Mouse (Mus musculus): ENCODE measurements around the gene 1600012H06Rik.
"Not testable (repeated sequence)": the region's sequence is repeated elsewhere in the genome, so short reads cannot be mapped to it uniquely, and the experiment has no call there.

The 1600012H06Rik gene

DNA sequence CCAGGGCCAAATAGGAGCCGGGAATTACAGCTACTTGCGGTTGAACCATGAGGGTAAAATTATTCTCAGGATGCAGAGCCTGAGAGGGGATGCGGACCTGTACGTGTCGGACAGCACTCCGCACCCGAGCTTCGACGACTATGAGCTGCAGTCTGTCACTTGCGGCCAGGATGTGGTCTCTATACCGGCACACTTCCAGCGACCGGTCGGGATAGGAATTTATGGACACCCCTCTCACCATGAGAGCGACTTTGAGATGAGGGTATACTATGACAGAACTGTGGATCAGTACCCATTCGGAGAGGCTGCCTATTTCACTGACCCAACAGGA, 710 bp downstream of the 1600012H06Rik start:
- in situ Hi-C loops (cut with MboI, MseI) = no loop called here

DNA sequence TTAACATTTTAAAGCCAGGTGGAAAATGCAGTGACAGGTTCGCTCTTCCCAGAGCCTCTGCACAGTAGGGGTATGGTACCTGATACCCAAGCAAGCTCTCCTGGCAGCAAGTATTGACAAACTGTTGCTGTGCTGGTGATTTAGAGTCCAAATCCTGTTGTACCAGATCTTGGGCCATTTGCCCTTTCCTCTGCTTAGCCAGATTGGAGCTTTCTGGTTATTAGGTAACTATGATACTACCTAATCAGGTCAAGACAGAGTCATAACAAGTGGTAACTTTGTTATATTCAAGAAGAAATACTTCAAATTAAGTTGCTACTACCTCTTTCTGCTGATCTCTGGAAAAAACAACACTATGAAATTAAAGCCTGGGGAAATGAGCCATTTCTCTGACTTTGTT, 1.6 kb downstream of the 1600012H06Rik start:
- in situ Hi-C loops (cut with MboI, MseI) = no loop called here

DNA sequence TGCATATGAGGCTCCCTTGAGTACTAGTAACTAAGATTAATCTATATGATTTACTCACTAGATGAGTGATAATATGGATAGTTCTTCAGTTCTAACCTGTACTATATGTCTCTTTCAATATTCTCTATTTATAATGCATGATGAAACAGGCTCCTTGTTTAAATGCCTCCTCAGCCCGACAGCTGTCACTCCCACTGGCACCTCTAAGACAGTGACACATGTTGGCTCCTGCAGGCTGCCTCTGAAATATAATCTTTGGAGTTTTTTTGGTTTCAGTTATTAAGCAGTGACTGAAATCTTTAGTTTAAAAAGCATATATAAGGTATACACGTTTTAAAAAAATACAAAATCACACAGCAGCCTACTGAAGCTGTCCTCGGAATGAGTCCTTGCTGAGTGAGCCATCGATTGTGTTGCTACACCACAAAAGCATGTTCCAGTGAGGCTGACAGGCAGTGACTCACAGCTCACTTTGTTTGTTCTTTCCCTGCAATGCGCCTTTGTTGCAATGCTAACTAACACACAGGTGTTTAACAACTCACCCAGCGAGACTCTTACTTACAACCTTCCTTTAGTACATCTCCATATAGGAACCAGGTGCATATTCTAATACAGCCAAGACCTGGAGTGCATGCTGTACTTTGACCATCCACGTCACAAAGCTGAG, 6.3 kb downstream of the 1600012H06Rik start:
- in situ Hi-C loops (cut with MboI, MseI) = no loop called here

DNA sequence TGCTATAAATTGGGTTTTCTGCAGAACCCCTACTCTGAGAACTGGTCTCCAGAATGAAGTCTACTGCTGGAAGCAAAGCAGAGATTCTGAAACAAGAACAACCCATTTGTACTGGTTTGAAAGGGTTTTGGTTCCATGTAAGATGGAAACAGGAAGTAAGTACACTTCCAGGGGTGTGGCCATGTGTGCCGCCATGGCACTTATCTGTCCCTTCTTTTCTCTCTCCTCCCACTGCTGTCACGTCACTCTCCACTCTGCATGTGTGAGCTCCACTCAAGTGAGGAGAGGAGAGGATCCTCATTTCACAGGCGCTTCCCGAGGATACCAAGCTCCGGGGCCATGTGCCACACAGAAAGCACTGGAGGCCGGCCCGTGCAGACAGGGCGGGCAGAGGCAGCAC, 10.5 kb downstream of the 1600012H06Rik start:
- in situ Hi-C loops (cut with MboI, MseI) = loop anchor here (10.0 to 25.0 kb wide), 2 partner anchors 51 to 784 kb away; no protein-coding TSS in a partner anchor

DNA sequence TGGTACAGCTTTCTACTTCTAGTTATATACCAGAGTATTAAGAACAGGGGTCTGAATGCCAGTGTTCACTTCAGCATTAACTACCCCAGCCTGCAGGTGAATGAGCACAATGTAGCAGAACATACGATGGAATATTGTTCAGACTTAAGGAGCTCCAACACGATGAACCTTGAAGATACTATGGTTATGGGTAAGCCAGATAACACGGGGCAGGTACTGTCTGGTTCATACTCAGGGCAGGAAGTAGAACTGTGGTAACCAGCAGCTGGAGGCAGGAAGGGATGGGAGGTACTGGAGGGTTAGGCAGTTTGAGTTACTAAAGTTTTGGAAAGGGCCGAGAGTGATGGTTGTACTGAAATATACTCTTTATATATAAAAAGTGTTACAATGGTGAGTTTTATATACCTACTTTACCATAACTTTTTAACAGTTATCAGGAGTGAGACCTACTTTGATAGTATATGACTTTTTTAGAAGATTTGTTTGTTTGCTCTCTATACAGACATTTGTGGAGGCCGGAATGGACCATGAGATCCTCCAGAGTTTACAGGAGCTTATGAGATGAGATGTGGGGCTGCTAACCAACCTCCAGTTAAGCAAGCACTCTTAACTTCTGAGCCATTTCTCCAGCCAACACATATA, 15.8 kb downstream of the 1600012H06Rik start:
- in situ Hi-C loops (cut with MboI, MseI) = loop anchor here (10.0 to 25.0 kb wide), 2 partner anchors 46 to 778 kb away; no protein-coding TSS in a partner anchor

DNA sequence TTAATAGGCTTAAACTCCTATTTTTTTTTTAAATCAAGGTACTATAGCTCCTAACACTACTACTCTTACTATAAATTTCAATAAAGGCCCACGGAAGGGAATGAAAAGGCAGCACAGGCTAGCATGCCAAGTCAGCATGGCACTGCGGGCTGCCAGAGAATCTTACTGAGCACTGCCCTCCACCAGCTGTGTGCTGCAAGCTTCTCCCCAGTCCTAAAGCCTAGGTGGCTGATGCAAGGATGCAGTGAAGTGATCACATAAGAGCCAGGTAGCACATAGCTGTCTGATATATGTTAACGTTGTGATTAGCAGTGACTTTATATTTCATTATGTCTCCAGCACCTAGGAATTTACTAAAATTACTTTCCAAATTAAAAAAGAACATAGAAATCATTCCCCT, 17.0 kb downstream of the 1600012H06Rik start:
- in situ Hi-C loops (cut with MboI, MseI) = loop anchor here (10.0 to 25.0 kb wide), 2 partner anchors 45 to 777 kb away; no protein-coding TSS in a partner anchor

DNA sequence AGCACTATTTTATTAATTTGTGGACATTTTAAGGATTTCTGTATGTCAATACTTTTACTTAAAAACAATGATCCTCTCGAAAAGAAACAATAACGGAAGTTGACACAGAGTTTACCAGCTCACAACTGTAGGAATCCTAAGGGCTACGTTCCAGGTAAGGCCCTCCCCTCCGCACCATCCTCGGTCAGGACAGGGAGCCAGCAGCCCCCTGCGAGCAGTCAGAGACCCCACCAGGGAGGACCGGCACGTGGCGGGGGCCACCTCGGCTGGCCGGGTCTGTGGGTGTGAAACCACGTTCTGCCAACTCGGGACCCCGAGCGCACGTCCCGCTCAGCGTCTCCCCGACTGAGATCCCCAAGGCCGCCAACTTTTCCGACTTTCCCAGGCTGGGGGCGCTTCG, 17.5 kb downstream of the 1600012H06Rik start:
- in situ Hi-C loops (cut with MboI, MseI) = loop anchor here (25.0 kb wide), 1 partner anchor 777 kb away; no protein-coding TSS in a partner anchor

DNA sequence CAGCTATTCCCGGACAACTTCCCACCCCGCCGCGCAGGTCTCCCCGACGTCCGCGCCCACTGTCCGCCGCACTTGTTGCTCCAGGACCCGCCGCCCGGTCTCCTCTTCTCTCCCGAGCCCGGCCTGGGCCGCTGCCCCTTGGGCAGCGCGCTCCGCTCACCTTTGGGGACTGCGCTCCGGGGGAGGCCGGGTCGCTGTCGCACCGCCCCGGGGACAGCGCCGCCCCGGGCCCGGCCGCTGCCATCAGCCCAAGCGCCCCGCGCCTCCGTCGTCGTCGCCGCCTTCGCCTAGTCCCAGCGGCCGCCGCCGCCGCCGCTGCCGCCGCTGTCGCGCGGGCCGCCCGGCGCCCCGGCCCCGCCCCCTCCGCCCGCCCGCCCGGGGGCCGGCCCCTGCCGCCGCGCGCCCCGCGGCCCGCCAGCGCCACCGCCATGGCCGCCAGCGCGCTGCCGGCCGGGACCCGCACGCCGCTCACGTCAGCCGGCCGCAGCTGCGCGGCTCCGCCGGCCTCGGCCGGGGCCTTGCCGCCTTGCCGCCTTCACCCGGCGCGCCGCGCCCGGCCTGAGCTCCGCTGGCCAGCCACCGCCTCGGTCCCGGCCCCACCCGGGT, 18.1 kb downstream of the 1600012H06Rik start, which contains the start of gene Phf10:
Gene Phf10, minus strand, starts transcription at position 323 of the 606 bp plus-strand sequence.
- in situ Hi-C loops (cut with MboI, MseI) = loop anchor here (25.0 kb wide), 1 partner anchor 776 kb away; no protein-coding TSS in a partner anchor

DNA sequence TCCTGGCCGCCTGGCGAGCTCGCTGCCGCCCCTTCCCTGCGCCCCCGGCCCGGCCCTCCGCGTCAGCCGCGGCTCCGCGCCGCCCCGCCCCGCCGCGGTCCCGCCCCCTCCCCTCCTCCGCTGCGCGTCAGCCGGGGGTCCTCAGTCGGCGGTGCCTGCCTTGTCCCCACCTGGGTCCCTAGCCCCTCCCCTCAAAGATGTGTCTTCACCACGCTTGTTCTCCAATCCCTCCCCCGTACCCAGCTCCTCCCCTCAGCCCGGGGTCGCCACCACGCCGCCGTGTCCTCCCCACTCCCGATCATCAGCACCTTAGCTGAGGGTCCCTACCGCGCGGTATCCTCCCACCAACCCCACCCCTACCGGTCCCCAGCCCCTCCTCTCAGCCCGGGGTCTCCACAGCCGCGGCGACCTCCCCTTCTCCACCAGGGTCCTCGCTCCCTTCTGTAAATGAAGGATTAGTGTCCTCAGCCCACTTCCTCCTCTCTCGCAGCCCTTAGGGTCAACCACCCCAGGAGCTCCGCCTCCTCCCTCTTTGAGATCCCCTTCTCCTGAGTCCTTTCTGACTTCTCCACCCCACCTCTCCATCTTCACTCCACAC, 18.7 kb downstream of the 1600012H06Rik start:
- in situ Hi-C loops (cut with MboI, MseI) = loop anchor here (25.0 kb wide), 1 partner anchor 776 kb away; no protein-coding TSS in a partner anchor

DNA sequence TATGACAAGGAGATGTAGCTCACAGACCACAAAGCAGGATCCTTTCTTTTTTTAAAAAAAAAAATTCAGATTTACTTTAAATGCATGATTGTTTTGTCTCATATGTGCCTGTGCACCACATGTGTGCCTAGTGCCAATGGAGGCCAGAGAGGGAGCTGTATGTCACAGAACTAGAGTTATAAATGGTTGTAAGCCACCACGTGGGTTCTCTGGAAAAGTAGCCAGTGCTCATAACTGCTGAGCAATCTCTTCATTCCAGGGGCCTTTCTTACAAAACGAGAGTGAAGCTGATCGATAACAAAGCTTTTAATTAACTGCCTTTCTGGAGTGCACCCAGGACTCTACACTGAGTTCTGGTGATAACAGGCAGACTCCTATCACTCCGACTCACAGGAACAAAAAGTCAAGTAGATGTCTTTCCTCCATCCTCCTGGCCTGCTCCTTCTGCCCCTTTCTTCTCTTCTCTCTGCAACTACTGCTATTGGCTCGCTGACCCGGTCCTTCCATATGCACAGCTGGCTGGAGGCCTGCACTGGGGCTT, 25.5 kb downstream of the 1600012H06Rik start:
- in situ Hi-C loops (cut with MboI, MseI) = loop anchor here (25.0 kb wide), 1 partner anchor 769 kb away; no protein-coding TSS in a partner anchor

DNA sequence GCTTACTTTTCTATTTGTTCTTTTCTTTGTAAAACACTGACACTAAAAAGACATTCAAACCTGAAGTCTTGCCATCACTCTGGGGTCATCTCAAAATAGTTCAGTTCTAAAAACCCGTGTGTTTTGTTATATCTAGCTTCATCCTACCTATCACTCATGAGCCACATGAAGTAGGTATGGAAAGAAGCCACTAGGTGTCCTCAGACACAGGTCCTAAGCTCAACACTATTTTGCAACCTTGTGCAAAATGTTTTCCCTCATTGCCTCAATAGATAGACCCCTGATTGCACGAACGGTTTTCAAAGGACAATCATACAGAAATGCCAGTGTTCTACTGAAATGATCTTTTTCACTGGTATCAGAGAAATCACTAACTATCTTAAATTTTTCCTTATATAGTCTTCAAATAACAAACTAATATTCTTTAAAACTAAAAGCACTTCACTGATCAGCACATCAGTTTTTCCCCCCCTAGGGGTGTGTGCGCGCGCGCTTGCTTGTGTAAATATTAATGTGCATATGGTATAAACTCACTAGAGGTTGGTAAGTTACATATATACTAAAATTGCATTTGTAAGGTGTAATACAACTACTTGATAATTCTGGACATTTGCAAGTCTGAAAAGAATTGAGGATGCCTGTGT, 34.9 kb downstream of the 1600012H06Rik start:
- in situ Hi-C loops (cut with MboI, MseI) = not testable (repeated sequence)

DNA sequence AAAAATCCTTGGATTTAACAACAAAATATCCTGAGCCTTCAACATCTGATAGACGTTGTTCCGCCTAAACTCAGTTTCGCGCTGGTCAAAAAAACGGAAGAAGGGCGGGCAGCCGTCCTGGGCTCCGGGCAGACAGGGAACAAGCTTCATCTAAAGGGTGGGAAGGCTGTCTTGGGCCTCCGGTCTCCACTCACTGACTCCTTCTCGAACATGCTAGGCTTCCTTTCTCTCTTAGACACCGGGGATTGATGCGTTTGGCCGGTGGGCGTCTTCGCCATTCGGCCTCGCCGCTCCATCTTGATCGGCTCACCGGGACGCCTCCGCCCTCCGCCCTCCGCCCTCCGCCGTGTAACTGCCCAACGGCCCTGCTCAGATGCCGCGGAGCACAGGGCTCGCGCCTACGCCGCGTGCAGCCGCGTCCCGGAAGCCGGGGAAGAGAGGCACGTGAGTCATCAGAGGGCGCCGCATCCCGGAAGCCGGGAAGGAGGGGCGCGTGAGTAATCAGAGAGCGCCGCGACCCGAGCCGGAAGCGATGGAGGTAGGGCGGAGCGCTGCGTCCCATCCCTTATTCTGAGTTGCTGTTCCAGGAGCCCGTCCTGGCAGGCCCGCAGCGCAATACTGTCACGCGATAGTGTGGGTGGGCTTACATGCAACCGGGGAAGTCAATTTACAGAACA, 35.5 kb downstream of the 1600012H06Rik start, which contains the start of the genes 9030025P20Rik and Gm3417:
Gene 9030025P20Rik, plus strand, starts transcription at position 107 of the 677 bp plus-strand sequence.
Gene Gm3417, minus strand, starts transcription at position 429 of the 677 bp plus-strand sequence.
- in situ Hi-C loops (cut with MboI, MseI) = not testable (repeated sequence)

DNA sequence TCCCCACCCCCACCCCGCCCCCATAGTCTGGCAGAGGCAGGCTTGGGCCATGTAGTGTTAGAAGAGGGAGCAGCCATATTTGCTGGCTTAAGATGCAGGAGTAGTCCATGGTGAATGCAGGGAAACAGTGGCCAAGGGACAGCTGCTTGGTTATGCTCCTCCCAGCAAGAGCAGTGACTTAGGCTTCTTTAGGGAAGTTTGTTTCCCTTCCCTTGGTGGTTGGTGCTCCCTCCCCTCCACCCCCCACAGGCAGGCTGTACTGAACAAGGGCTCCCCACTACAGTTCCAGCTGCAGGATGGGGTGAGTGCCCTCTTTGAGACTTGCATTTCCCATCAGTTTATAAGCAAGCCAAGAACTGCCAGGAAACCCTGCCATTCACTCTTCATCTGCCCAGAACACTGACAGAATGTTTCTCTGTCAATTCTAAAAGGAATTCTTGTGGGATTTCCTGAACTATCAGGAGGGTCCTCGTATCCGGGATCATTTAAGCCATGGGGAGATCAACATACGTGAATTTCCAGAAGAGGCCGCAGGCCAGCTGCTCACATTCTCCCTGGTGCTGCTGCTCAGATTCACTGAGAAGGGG, 47.2 kb downstream of the 1600012H06Rik start:
- in situ Hi-C loops (cut with MboI, MseI) = not testable (repeated sequence)

DNA sequence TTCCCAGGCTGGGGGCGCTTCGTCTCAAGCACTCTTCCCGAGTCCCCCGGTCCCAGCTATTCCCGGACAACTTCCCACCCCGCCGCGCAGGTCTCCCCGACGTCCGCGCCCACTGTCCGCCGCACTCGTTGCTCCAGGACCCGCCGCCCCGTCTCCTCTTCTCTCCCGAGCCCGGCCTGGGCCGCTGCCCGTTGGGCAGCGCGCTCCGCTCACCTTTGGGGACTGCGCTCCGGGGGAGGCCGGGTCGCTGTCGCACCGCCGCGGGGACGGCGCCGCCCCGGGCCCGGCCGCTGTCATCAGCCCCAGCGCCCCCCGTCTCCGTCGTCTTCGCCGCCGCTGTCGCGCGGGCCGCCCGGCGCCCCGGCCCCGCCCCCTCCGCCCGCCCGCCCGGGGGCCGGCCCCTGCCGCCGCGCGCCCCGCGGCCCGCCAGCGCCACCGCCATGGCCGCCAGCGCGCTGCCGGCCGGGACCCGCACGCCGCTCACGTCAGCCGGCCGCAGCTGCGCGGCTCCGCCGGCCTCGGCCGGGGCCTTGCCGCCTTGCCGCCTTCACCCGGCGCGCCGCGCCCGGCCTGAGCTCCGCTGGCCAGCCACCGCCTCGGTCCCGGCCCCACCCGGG, 49.6 kb downstream of the 1600012H06Rik start:
- in situ Hi-C loops (cut with MboI, MseI) = not testable (repeated sequence)

DNA sequence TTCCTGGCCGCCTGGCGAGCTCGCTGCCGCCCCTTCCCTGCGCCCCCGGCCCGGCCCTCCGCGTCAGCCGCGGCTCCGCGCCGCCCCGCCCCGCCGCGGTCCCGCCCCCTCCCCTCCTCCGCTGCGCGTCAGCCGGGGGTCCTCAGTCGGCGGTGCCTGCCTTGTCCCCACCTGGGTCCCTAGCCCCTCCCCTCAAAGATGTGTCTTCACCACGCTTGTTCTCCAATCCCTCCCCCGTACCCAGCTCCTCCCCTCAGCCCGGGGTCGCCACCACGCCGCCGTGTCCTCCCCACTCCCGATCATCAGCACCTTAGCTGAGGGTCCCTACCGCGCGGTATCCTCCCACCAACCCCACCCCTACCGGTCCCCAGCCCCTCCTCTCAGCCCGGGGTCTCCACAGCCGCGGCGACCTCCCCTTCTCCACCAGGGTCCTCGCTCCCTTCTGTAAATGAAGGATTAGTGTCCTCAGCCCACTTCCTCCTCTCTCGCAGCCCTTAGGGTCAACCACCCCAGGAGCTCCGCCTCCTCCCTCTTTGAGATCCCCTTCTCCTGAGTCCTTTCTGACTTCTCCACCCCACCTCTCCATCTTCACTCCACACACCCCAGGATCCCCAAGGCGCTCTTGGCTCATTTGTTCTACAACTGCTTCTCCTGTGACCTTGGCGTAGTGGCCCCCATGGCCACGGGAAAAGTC, 50.3 kb downstream of the 1600012H06Rik start:
- in situ Hi-C loops (cut with MboI, MseI) = not testable (repeated sequence)

DNA sequence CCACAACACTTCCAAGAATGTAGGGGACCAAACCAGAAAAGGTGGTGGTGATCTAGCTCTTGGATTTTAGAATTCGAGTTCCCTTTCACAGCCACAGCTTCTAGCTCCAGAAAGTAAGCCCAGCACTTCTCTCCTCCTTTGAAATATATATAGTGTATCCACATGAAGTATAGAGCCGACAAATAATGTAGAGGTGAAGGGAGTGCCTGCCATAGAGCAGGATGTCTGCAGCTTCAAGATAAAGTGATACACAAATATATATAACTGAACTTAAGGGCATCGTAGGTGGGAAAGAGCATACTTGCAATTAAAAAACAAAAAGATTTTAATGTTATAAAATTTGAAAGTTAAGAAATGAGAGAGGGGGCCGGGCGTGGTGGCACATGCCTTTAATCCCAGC, 51.2 kb downstream of the 1600012H06Rik start:
- in situ Hi-C loops (cut with MboI, MseI) = not testable (repeated sequence)

DNA sequence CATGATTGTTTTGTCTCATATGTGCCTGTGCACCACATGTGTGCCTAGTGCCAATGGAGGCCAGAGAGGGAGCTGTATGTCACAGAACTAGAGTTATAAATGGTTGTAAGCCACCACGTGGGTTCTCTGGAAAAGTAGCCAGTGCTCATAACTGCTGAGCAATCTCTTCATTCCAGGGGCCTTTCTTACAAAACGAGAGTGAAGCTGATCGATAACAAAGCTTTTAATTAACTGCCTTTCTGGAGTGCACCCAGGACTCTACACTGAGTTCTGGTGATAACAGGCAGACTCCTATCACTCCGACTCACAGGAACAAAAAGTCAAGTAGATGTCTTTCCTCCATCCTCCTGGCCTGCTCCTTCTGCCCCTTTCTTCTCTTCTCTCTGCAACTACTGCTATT, 57.1 kb downstream of the 1600012H06Rik start:
- in situ Hi-C loops (cut with MboI, MseI) = loop anchor here (10.0 to 25.0 kb wide), 2 partner anchors 45 to 387 kb away; partner anchors contain the start of genes Dll1 and Fam120b

DNA sequence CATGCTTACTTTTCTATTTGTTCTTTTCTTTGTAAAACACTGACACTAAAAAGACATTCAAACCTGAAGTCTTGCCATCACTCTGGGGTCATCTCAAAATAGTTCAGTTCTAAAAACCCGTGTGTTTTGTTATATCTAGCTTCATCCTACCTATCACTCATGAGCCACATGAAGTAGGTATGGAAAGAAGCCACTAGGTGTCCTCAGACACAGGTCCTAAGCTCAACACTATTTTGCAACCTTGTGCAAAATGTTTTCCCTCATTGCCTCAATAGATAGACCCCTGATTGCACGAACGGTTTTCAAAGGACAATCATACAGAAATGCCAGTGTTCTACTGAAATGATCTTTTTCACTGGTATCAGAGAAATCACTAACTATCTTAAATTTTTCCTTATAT, 66.1 kb downstream of the 1600012H06Rik start:
- in situ Hi-C loops (cut with MboI, MseI) = loop anchor here (10.0 to 25.0 kb wide), 2 partner anchors 54 to 378 kb away; partner anchors contain the start of genes Dll1 and Fam120b

Data from T-helper 2 cell (primary cell).